Mouse (Mus musculus): Measurements from ENCODE around the gene Tgif1. TPM values are rescaled to one million over a fixed set of nuclear protein-coding genes. Genes with fewer than 3 reads are reported as not detected.
"Not testable (repeated sequence)": the region's sequence is repeated elsewhere in the genome, so short reads cannot be mapped to it uniquely, and the experiment has no call there.

Gene Tgif1
- polyA plus RNA-seq, 1 experiment from 2014 or later: 26.7 TPM

GRCm38 (mm10) chr17:70848511-70849398, 4.6 kb downstream of the Tgif1 start:
- ATAC-seq (ENCODE audit: low read depth): no peak
- Histone ChIP-seq H3K36me3 (no peaks in the 10 kb centered on the region), H3K4me2 (peak overlapping the region; percentile 98), H3K9me3 (no peaks in the 10 kb centered on the region), H3K27ac (replicated peaks) (peak overlapping the region; percentile 91), H3K27me3 (peaks cover 33% of the 10 kb centered on the region), H3K4me1 (replicated peaks) (peaks cover 75% of the 10 kb centered on the region), H3K4me3 (peak overlapping the region; percentile 64), H3K9ac (peak overlapping the region; percentile 83)
- WGBS: 1% methylated on average over 23 of the region's 23 CpGs

- Histone ChIP-seq H3K9me3 (no peaks in the 10 kb centered on the region), H3K4me1 (replicated peaks) (peaks cover 75% of the 10 kb centered on the region), H3K4me3 (peak overlapping the region; percentile 64), H3K27me3 (peaks cover 33% of the 10 kb centered on the region), H3K36me3 (0 out of 2 replicates have a peak, but pooled peaks cover 3% of the 10 kb centered on the region), H3K27ac (replicated peaks) (peak overlapping the region; percentile 91), H3K9ac (peak overlapping the region; percentile 83), H3K4me2 (peak overlapping the region; percentile 98)
- WGBS: under 1% methylated on average over 17 of the region's 17 CpGs
- ATAC-seq (ENCODE audit: low read depth): no peak
These were observed 5.4 kb downstream of the Tgif1 start for GRCm38 (mm10) chr17:70847751-70848510.

- 0 out of 2 replicates have a peak, but pooled peaks cover 3% of the 10 kb centered on the region for H3K36me3 ChIP-seq
- H3K9me3 ChIP-seq: no peaks in the 10 kb centered on the region
- peaks cover 69% of the 10 kb centered on the region for H3K4me1 ChIP-seq (replicated peaks)
- H3K4me2 ChIP-seq: peak overlapping the region; percentile 98
- no peak overlapping the region for H3K27ac ChIP-seq (replicated peaks)
- no peak overlapping the region for H3K4me3 ChIP-seq
- no peak for ATAC-seq (ENCODE audit: low read depth)
- peaks cover 33% of the 10 kb centered on the region for H3K27me3 ChIP-seq
- no peak overlapping the region for H3K9ac ChIP-seq
- 4% methylated on average over 4 of the region's 4 CpGs for whole genome bisulfite sequencing
These were observed 6.3 kb downstream of the Tgif1 start for GRCm38 (mm10) chr17:70847086-70847485.

- no peaks in the 10 kb centered on the region for H3K9me3 ChIP-seq
- H3K27ac ChIP-seq (replicated peaks): no peak overlapping the region
- peaks cover 61% of the 10 kb centered on the region for H3K4me1 ChIP-seq (replicated peaks)
- no peak overlapping the region for H3K4me2 ChIP-seq
- 0 out of 2 replicates have a peak, but pooled peaks cover 3% of the 10 kb centered on the region for H3K36me3 ChIP-seq
- ATAC-seq (ENCODE audit: low read depth): no peak
- no peak overlapping the region for H3K9ac ChIP-seq
- WGBS: 72% methylated on average over 8 of the region's 8 CpGs
- H3K4me3 ChIP-seq: no peak overlapping the region
- H3K27me3 ChIP-seq: peaks cover 33% of the 10 kb centered on the region
These were observed 7.2 kb downstream of the Tgif1 start for GRCm38 (mm10) chr17:70846111-70846644.

GRCm38 (mm10) chr17:70845543-70845942, 7.8 kb downstream of the Tgif1 start:
- no peak overlapping the region for H3K4me3 ChIP-seq
- peaks cover 31% of the 10 kb centered on the region for H3K27me3 ChIP-seq
- H3K4me2 ChIP-seq: no peak overlapping the region
- H3K4me1 ChIP-seq (replicated peaks): peaks cover 54% of the 10 kb centered on the region
- H3K27ac ChIP-seq (replicated peaks): no peak overlapping the region
- no peaks in the 10 kb centered on the region for H3K9me3 ChIP-seq
- H3K9ac ChIP-seq: no peak overlapping the region
- WGBS: 83% methylated on average over 2 of the region's 2 CpGs
- 0 out of 2 replicates have a peak, but pooled peaks cover 3% of the 10 kb centered on the region for H3K36me3 ChIP-seq
- no peak for ATAC-seq (ENCODE audit: low read depth)

GRCm38 (mm10) chr17:70844971-70845370, 8.4 kb downstream of the Tgif1 start:
- 61% methylated on average over 10 of the region's 10 CpGs for WGBS
- H3K36me3 ChIP-seq: 0 out of 2 replicates have a peak, but pooled peaks cover 3% of the 10 kb centered on the region
- H3K9me3 ChIP-seq: no peaks in the 10 kb centered on the region
- H3K4me2 ChIP-seq: no peak overlapping the region
- peaks cover 50% of the 10 kb centered on the region for H3K4me1 ChIP-seq (replicated peaks)
- H3K27ac ChIP-seq (replicated peaks): no peak overlapping the region
- no peak for ATAC-seq (ENCODE audit: low read depth)
- peaks cover 25% of the 10 kb centered on the region for H3K27me3 ChIP-seq
- no peak overlapping the region for H3K9ac ChIP-seq
- H3K4me3 ChIP-seq: no peak overlapping the region

- H3K9ac ChIP-seq: no peak overlapping the region
- 59% methylated on average over 4 of the region's 4 CpGs for WGBS
- H3K36me3 ChIP-seq: 0 out of 2 replicates have a peak, but pooled peaks cover 3% of the 10 kb centered on the region
- H3K27ac ChIP-seq (replicated peaks): no peak overlapping the region
- H3K4me1 ChIP-seq (replicated peaks): peaks cover 34% of the 10 kb centered on the region
- H3K9me3 ChIP-seq: no peaks in the 10 kb centered on the region
- no peak overlapping the region for H3K4me3 ChIP-seq
- H3K4me2 ChIP-seq: no peak overlapping the region
- H3K27me3 ChIP-seq: peaks cover 8% of the 10 kb centered on the region
- no peak for ATAC-seq (ENCODE audit: low read depth)
These were observed 10.1 kb downstream of the Tgif1 start for GRCm38 (mm10) chr17:70843252-70843651.

GRCm38 (mm10) chr17:70838533-70838932, 14.8 kb downstream of the Tgif1 start:
- H3K9ac ChIP-seq: no peak overlapping the region
- H3K4me2 ChIP-seq: no peak overlapping the region
- no peak overlapping the region for H3K4me3 ChIP-seq
- H3K27ac ChIP-seq (replicated peaks): no peak overlapping the region
- H3K9me3 ChIP-seq: no peaks in the 10 kb centered on the region
- H3K27me3 ChIP-seq: no peaks in the 10 kb centered on the region; the same call in 1 of the 2 replicates
- H3K36me3 ChIP-seq: 0 out of 2 replicates have a peak, but pooled peaks cover 2% of the 10 kb centered on the region
- ATAC-seq (ENCODE audit: low read depth): no peak
- WGBS: 59% methylated on average over 5 of the region's 5 CpGs
- peaks cover 13% of the 10 kb centered on the region for H3K4me1 ChIP-seq (replicated peaks)

GRCm38 (mm10) chr17:70838031-70838430, 15.3 kb downstream of the Tgif1 start:
- Histone ChIP-seq H3K27me3 (no peaks in the 10 kb centered on the region; the same call in 1 of the 2 replicates), H3K4me2 (no peak overlapping the region), H3K4me3 (no peak overlapping the region), H3K27ac (replicated peaks) (no peak overlapping the region), H3K9me3 (no peaks in the 10 kb centered on the region), H3K4me1 (replicated peaks) (peaks cover 13% of the 10 kb centered on the region), H3K9ac (no peak overlapping the region), H3K36me3 (no peaks in the 10 kb centered on the region)
- WGBS: 92% methylated on average over 7 of the region's 7 CpGs
- ATAC-seq (ENCODE audit: low read depth): no peak

GRCm38 (mm10) chr17:70837474-70837873, 15.9 kb downstream of the Tgif1 start:
- not testable (repeated sequence) for ATAC-seq (ENCODE audit: low read depth); H3K4me2 ChIP-seq; H3K27me3 ChIP-seq

GRCm38 (mm10) chr17:70836820-70837219, 16.5 kb downstream of the Tgif1 start:
- no peak for ATAC-seq (ENCODE audit: low read depth)
- WGBS: 56% methylated on average over 7 of the region's 7 CpGs
- no peak overlapping the region for H3K4me3 ChIP-seq
- H3K27ac ChIP-seq (replicated peaks): no peak overlapping the region
- H3K4me2 ChIP-seq: no peak overlapping the region
- H3K36me3 ChIP-seq: no peaks in the 10 kb centered on the region
- H3K9ac ChIP-seq: no peak overlapping the region
- no peaks in the 10 kb centered on the region for H3K9me3 ChIP-seq
- H3K27me3 ChIP-seq: no peaks in the 10 kb centered on the region; the same call in 1 of the 2 replicates
- peaks cover 13% of the 10 kb centered on the region for H3K4me1 ChIP-seq (replicated peaks)

More at GRCm38 (mm10) chr17:70837474-70837873, 15.9 kb downstream of the Tgif1 start:
- WGBS: 96% methylated on average over 5 of the region's 6 CpGs
- H3K9ac ChIP-seq; H3K9me3 ChIP-seq; H3K36me3 ChIP-seq; H3K4me3 ChIP-seq; H3K27ac ChIP-seq (replicated peaks): not testable (repeated sequence)
- peaks cover 13% of the 10 kb centered on the region for H3K4me1 ChIP-seq (replicated peaks)

Measured in neural tube, embryonic 13.5 days (tissue).